Mouse (Mus musculus) intestine, embryonic 16.5 days (tissue): ENCODE measurements around the gene Acot3. TPM values are rescaled to one million over a fixed set of nuclear protein-coding genes. Genes with fewer than 3 reads are reported as not detected.
A peak's percentile ranks its signal among the peaks of the same experiment; 100 is the strongest.
"Not testable (repeated sequence)": the region's sequence is repeated elsewhere in the genome, so short reads cannot be mapped to it uniquely, and the experiment has no call there.

ENCODE experiments used
- ATAC-seq: fragments of 200-750 bp; cut with Nextera tagmentation; 2 replicates; pipeline ENCODE4 v1.8.0; 2017; ENCODE audit warnings: moderate TSS enrichment, moderate library complexity
- H3K27ac ChIP-seq: fragments of 300-500 bp; sonication (generic); 2 replicates; pipeline ENCODE4 v1.5.1; 2014; ENCODE audit warnings: mild to moderate bottlenecking, low read length
- H3K27me3 ChIP-seq: fragments of 300-500 bp; sonication (generic); replicated peaks from 2 replicates; pipeline ENCODE4 v1.6.1; 2014; ENCODE audit warnings: low read length, control low read depth, mixed read lengths; ENCODE audit not compliant: control insufficient read depth, insufficient read depth
- H3K36me3 ChIP-seq: fragments of 300-500 bp; sonication (generic); 2 replicates; pipeline ENCODE4 v1.6.1; 2014; ENCODE audit warnings: low read length, control low read depth; ENCODE audit not compliant: control insufficient read depth, insufficient read depth
- H3K4me1 ChIP-seq: fragments of 300-500 bp; sonication (generic); 2 replicates; pipeline ENCODE4 v1.6.1; 2014; ENCODE audit warnings: low read length, control low read depth, mixed read lengths; ENCODE audit not compliant: control insufficient read depth, insufficient read depth
- H3K4me2 ChIP-seq: fragments of 300-500 bp; sonication (generic); 2 replicates; pipeline ENCODE4 v1.6.1; 2014; ENCODE audit warnings: low read depth, low read length, control low read depth
- H3K4me3 ChIP-seq: fragments of 300-500 bp; sonication (generic); 2 replicates; pipeline ENCODE4 v1.5.1; 2014; ENCODE audit warnings: mild to moderate bottlenecking, low read length
- H3K9ac ChIP-seq: fragments of 300-500 bp; sonication (generic); 2 replicates; pipeline ENCODE4 v1.6.1; 2014; ENCODE audit warnings: low read depth, low read length
- H3K9me3 ChIP-seq: fragments of 300-500 bp; sonication (generic); 2 replicates; pipeline ENCODE4 v1.6.1; 2016; ENCODE audit warnings: low read length, control low read depth; ENCODE audit not compliant: control insufficient read depth
- WGBS: fragments of 180-500 bp; shearing (Covaris S2); extraction: QIAGEN DNeasy Blood & Tissue Kit; methylation state at CpG from one replicate; pipeline ENCODE4 v1.1.7; 2014; 5-methylcytosine and 5-hydroxymethylcytosine counted together
- polyA plus RNA-seq: library from polyadenylated mRNA; unstranded; fragments of >200 nt; fragmentation: Nextera tagmentation; extraction: Ambion mirVana; gene quantifications from 2 replicates; pipeline ENCODE4 v1.2.1, GENCODE M21; 2015

Gene Acot3
- polyA plus RNA-seq, 1 experiment from 2014 or later = 7.0 TPM

DNA sequence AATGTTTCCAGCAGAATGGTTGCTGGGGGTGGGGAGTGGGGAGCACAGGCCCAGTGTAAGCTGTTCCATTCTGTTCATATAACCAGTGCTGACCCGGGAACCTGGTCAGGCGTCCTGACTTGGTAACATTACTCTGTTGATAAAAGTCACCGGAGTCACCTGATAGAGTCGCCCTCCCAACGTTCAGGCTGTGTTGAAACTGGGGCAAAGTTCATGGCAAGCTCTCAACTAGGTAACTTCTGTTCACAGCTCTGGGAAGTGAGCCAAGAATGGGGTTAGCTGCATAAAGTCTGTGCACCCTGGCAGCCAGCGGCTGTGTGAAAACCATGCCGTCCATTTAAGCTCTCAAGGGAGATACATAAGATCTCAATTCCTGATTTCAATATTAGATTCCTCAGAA lies 31.4 kb upstream of the Acot3 start:
- H3K27ac ChIP-seq = peak overlapping the region; percentile 61; the same call in 1 of the 2 replicates
- not testable (repeated sequence) for H3K9me3 ChIP-seq, H3K4me2 ChIP-seq, H3K4me1 ChIP-seq, H3K27me3 ChIP-seq, H3K4me3 ChIP-seq, H3K36me3 ChIP-seq, H3K9ac ChIP-seq
- ATAC-seq = peak; percentile 88
- 27% methylated on average over 7 of the region's 7 CpGs for WGBS

- not testable (repeated sequence) for H3K4me3 ChIP-seq, H3K9ac ChIP-seq, H3K36me3 ChIP-seq, H3K9me3 ChIP-seq, H3K27ac ChIP-seq, ATAC-seq, H3K4me1 ChIP-seq, H3K4me2 ChIP-seq, H3K27me3 ChIP-seq
- WGBS = 90% methylated on average over 4 of the region's 4 CpGs
These were observed 29.7 kb upstream of the Acot3 start for GRCm38 (mm10) chr12:84022266-84022665.

DNA sequence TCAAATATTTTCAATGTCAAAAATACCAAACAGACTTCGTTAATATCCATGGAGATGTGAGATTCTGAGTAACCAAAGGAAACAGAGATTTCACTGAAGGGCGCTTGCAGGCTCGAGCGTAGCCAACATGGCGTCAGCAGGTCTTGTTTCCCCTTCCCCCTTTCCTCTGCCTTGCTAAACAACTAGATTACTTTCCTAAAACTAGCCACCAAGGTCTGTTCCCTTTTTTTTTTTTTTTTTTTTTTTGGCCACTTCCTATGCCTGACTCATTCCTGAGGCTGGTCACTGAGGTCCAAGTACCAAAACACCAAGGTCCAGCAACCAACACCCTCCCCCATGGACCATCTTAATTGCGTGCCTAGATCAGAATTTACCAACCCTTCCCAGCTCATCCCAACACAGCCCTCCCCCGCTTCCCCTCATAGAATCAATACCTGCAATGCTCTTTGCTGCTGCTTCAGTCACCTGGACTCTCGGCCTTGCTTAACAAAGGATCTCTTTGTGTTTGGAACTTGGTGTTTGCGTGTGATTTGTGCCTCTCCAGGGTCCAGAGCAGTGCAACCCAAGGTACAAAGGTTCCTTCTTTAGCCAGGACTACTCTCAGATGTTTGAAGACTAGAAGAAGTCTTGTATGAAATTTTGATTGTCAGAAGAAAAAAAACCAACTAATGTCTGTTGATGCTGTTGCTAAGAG lies 28.7 kb upstream of the Acot3 start:
- Histone ChIP-seq H3K4me2 (no peak overlapping the region), H3K36me3 (no peaks in the 10 kb centered on the region), H3K4me1 (0 out of 2 replicates have a peak, but pooled peaks cover 5% of the 10 kb centered on the region), H3K27ac (0 out of 2 replicates have a peak overlapping the region, but pooled peaks have one; percentile 27), H3K9ac (no peak overlapping the region), H3K9me3 (no peaks in the 10 kb centered on the region), H3K4me3 (no peak overlapping the region), H3K27me3 (no peaks in the 10 kb centered on the region)
- 73% methylated on average over 9 of the region's 9 CpGs for WGBS
- peak; percentile 72 for ATAC-seq

- no peak overlapping the region for H3K4me3 ChIP-seq
- ATAC-seq = no peak
These were observed 26.1 kb upstream of the Acot3 start for GRCm38 (mm10) chr12:84025888-84026287.

GRCm38 (mm10) chr12:84028328-84028727 lies 23.6 kb upstream of the Acot3 start:
- not testable (repeated sequence) for H3K4me1 ChIP-seq, ATAC-seq, H3K9me3 ChIP-seq, H3K27ac ChIP-seq, H3K9ac ChIP-seq, H3K4me2 ChIP-seq, H3K36me3 ChIP-seq, H3K27me3 ChIP-seq, H3K4me3 ChIP-seq
- 57% methylated on average over 3 of the region's 3 CpGs for WGBS

More at GRCm38 (mm10) chr12:84025888-84026287, 26.1 kb upstream of the Acot3 start:
- H3K27me3 ChIP-seq = no peaks in the 10 kb centered on the region
- no peak overlapping the region for H3K27ac ChIP-seq
- H3K4me1 ChIP-seq = 0 out of 2 replicates have a peak, but pooled peaks cover 5% of the 10 kb centered on the region
- 89% methylated on average over 7 of the region's 7 CpGs for WGBS
- no peaks in the 10 kb centered on the region for H3K36me3 ChIP-seq
- no peak overlapping the region for H3K4me2 ChIP-seq
- H3K9ac ChIP-seq = no peak overlapping the region
- no peaks in the 10 kb centered on the region for H3K9me3 ChIP-seq

DNA sequence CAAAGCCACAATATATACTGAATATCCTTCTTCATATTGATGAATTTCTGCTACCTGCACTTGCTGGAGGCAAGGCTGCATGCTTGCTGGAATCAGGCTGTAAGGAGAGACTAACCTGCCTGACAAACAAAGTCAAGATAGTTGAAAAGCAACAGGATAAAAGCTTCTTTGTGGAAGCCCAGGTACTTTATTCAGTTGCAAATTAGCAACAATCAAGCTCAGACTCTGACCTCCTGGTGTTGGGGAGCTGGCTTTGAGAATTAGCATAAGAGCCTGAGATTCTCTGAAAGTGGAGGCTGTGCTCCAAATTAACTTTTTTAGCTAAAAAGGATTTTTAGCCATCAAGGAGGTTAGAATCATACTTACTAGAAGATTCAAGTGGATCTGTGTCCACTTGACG lies 22.9 kb upstream of the Acot3 start:
- not testable (repeated sequence) for H3K4me2 ChIP-seq, H3K9ac ChIP-seq
- WGBS = 98% methylated on average over 1 of the region's 1 CpGs

DNA sequence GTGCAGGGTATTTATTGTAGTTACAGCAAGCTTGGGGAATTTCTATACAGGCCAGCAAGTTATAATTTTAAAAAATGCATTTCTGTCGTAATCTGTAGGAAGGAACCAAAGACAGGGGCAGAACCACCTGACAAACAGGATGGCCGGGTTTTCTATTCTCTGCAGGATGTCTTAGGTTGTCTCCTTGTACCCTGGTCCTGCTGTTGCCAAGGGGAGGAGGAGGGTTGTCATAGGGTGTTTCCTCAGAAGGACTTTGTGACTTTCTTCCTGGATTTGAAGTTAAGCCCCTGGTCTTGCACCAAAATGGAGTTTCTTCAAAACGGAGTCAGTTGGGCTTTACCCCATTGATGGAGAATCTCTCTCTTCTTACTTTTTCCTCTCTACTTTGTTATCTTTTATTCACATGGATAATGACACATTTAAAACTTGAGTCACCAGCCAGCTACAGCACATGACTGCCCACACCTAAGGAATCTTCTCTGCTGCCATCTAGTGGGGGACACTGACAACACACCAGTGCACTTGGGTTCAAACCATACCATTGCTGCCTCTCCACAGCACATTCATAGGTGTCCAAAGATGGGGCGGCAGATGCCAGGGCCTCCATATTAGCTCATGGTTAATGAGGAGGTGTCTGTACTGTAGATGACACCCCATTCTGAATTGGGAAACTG lies 21.1 kb upstream of the Acot3 start:
- no peak overlapping the region for H3K27ac ChIP-seq
- ATAC-seq = peak; percentile 81
- H3K4me1 ChIP-seq = 0 out of 2 replicates have a peak, but pooled peaks cover 4% of the 10 kb centered on the region
- no peaks in the 10 kb centered on the region for H3K36me3 ChIP-seq
- no peak overlapping the region for H3K4me2 ChIP-seq
- 68% methylated on average over 4 of the region's 4 CpGs for WGBS
- no peak overlapping the region for H3K4me3 ChIP-seq
- H3K9me3 ChIP-seq = no peaks in the 10 kb centered on the region
- H3K27me3 ChIP-seq = no peaks in the 10 kb centered on the region
- no peak overlapping the region for H3K9ac ChIP-seq

More for the DNA sequence above, 22.9 kb upstream of the Acot3 start:
- H3K27ac ChIP-seq, H3K4me1 ChIP-seq, H3K36me3 ChIP-seq, H3K27me3 ChIP-seq, H3K9me3 ChIP-seq, H3K4me3 ChIP-seq, ATAC-seq: not testable (repeated sequence)

- no peaks in the 10 kb centered on the region for H3K36me3 ChIP-seq
- H3K4me3 ChIP-seq = no peak overlapping the region
- 0 out of 2 replicates have a peak, but pooled peaks cover 4% of the 10 kb centered on the region for H3K4me1 ChIP-seq
- no peak for ATAC-seq
- H3K9ac ChIP-seq = no peak overlapping the region
- H3K4me2 ChIP-seq = no peak overlapping the region
- H3K9me3 ChIP-seq = no peaks in the 10 kb centered on the region
- H3K27ac ChIP-seq = no peak overlapping the region
- WGBS = 80% methylated on average over 4 of the region's 4 CpGs
- H3K27me3 ChIP-seq = no peaks in the 10 kb centered on the region
These were observed 19.1 kb upstream of the Acot3 start for GRCm38 (mm10) chr12:84032854-84033253.

GRCm38 (mm10) chr12:84033302-84033701 lies 18.6 kb upstream of the Acot3 start:
- not testable (repeated sequence) for H3K27me3 ChIP-seq, ATAC-seq, H3K4me1 ChIP-seq, H3K4me2 ChIP-seq, H3K4me3 ChIP-seq, H3K27ac ChIP-seq, H3K36me3 ChIP-seq, H3K9me3 ChIP-seq, H3K9ac ChIP-seq
- 72% methylated on average over 2 of the region's 2 CpGs for WGBS
